Mouse (Mus musculus): ENCODE measurements at regions not wholly inside any gene's neighbourhood (a gene's known extent, or its start where the extent isn't known, plus 50 kb on each side); places are given as distances from the start of the nearest gene placed in this dataset.
"Not testable (repeated sequence)": the region's sequence is repeated elsewhere in the genome, so short reads cannot be mapped to it uniquely, and the experiment has no call there.

DNA sequence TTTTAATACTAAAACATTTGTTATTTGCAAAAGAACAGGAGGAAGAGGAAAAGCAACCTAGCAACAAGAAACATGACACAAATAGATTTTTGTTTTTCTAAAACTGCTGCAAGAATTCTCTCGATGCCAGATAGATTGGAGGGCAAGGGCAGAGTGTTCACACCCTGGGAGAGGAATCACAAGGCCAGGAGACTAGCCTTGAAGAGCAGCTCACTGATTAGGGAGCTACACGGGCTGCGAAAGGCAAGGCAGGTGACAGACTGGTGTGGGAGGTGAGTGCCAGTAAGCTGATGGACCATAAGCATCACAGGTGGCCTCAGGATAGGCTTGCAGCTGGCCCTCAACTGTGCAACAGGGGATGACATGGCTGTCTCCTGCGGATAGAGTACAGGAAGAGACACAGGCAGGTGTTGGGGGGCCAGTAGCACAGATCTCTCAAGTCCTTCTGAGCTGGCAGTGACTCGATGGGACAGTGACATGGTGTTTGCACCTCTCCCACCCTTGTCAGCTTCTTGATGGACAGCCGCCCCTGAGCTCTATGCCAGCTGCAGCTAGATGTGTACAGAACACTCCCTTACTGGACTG is 102.0 kb upstream of the Abca1 start:
- DNase-seq: no peak

DNA sequence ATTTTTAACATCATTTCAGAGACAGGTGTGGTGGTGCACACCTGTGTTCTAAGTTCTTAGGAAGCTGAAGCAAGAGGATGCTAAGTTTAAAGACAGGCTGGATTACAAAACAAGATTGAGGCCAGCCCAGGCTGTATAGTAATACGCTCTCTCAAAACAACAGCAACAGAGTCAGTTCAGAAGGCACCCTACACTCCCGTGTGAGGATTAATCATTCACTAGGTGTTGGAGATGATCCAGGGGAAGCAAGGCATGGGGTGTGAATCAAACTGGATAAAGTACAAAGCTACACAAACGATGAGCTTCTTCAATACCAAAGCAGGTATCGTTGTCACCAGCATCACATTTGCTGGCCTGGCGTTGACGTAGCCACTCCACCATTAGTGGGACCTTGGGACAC is 99.3 kb upstream of the Abca1 start:
- DNase-seq: no peak

DNA sequence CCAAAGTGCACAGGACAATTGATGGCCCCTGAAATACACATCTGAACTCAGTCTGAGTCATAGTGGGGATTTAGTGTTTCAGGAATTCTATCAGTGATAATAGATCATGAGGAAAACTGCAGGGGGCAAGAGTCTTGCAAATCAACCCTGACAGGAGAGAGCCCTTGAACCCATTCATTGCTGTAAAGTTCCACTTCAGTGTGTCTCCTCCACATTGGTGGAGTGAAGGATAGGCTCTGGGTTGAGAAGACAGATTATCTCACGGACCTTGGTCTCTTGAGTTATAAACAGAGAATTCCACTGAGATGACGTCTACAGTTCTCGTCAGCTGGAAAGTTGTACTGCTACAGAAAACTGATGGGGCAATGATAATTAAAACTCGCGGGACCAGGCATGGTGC is 97.3 kb upstream of the Abca1 start:
- DNase-seq: no peak

DNA sequence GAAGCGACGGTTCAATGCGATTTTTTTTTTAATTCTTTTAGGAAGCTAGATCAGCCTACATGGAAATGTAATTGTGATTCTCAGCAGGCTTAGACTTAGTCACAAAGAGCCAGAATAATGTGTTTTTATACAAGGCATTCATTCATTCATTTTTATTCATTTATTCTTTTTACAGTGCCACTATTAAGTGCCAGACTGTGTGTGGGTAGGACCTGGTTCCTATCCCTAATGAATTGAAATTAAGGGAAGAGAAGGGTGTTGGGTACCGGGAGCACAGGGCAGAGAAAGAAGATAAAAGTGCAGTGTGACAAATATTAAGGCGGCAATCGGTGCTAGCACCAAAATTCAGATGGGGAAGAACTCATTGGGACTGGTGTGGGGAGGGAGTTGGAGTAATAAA is 94.8 kb upstream of the Abca1 start:
- DNase-seq: no peak

DNA sequence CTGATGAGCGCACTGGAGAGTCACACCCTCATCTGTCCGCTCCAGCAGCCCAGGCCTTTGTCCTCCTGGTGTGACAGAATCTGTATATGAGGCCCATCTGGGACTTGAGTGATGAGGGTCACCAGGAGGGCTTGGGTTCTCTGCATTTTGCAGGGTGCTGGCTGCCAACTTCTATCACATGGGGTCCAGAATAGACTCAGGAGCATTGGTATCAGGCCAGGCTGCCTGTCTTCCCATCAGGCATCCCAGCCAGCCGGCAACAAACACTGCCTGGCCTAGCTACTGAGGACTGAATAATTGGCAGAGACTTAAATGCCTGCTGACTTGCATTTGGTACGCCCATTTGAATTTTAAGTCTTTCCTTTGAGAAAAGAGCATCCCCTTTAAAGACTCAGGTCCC is 94.0 kb upstream of the Abca1 start:
- DNase-seq: peak; percentile 31 to 32

DNA sequence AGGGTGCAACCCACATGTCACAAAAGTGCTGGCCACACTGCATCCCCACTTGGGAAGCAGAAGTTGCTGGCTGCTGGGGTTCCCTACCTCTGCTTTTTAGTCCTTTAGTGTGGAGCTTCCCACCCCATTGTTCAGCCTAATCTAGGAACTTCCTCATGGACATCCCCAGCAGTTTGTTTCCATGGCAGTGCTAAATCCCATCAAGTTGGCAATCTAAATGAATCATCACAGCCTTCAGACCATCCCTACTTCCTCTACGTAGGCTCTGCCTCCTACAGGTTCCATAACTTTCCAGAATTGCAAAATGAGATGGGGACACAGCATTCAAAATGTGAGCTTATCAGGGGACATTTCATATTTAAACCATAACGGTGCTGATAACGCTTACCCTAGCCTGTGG is 90.6 kb upstream of the Abca1 start:
- no peak for DNase-seq

DNA sequence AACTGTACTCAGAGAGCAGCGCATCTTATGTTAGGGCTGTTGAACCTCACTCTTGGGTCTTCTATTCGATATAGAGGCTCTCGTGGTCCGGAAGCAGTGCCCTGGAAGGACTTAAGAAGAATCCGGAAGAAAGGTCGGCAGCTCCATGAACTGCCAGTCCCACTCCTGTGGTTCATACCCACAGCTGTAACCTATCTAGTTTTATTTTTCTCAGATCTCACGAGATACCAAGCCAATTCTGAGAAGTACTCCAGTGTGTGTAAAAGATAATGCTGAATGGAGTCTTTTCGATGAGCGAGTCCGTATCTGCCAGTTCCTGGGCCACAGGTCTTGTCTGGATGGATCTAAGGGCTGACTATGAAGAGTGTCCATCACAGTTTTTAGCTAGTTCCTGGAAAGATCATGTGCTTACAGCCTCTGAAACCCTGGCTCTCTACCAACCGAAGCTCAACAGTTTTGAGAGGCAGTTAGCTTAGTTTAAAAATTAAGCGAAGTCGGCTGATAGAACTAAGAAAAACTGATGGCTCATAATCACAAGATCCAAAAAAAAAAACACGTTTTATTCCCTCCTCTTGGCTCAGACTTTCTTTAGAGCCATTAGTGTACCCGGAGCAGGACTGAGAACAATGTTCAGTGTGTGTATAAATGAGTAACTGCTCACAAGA is 86.5 kb upstream of the Abca1 start:
- no peak for DNase-seq

DNA sequence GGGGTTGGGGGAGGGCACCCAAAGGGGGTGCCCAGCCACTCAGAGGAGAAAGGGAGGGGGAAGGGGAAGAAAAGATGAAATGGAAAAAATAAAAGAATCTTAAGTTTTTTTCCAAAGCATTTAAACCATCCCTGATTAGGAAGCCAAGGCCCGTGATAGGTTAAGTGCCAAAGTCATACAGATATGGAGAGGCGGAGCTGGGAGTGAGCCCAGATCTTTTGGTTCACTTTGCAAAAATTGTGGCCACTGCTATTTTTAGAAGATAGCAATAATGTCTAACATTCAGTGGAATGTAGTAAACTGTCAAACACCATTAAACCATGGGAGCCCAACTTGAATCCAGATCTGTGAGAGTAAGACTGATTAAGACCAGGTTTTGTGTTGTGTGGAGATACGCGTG is 85.9 kb upstream of the Abca1 start:
- no peak for DNase-seq

DNA sequence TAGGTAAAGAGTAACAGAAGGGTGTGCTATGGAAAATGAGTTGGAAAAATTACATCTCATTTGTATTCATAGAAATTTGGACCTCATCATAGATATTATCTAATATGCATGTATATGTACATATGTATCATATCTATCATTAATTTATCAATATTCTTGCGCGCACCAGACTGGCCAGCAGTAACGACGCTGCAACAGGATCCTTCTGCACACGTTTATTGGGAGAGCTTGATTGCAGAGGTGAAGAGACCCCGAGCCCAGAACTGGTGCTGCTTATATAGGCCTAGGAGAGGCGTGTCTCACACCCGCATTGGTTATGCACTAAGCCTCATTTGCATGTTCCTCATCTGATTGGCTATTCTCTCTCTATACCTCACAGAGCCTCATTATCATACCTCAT is 83.8 kb upstream of the Abca1 start:
- not testable (repeated sequence) for DNase-seq

DNA sequence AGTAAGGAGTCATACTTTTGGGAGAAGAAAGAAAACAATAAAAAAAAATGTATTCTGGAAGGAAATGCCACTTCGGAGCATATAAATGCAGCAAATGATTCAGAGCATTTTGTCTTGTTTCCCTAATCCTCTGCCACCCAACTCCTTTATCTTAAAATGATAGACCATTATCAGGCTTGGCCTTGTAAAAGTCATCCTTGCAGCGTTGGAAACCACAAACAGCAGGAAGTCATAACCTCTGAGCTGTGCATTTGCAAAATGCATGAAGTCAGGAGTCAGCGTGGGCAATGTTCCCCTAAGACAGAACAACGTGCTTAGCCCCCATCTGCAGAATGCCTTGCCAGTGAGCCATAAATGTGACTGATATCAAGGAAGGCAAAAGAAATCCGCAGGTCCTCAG is 80.2 kb upstream of the Abca1 start:
- no peak for DNase-seq

DNA sequence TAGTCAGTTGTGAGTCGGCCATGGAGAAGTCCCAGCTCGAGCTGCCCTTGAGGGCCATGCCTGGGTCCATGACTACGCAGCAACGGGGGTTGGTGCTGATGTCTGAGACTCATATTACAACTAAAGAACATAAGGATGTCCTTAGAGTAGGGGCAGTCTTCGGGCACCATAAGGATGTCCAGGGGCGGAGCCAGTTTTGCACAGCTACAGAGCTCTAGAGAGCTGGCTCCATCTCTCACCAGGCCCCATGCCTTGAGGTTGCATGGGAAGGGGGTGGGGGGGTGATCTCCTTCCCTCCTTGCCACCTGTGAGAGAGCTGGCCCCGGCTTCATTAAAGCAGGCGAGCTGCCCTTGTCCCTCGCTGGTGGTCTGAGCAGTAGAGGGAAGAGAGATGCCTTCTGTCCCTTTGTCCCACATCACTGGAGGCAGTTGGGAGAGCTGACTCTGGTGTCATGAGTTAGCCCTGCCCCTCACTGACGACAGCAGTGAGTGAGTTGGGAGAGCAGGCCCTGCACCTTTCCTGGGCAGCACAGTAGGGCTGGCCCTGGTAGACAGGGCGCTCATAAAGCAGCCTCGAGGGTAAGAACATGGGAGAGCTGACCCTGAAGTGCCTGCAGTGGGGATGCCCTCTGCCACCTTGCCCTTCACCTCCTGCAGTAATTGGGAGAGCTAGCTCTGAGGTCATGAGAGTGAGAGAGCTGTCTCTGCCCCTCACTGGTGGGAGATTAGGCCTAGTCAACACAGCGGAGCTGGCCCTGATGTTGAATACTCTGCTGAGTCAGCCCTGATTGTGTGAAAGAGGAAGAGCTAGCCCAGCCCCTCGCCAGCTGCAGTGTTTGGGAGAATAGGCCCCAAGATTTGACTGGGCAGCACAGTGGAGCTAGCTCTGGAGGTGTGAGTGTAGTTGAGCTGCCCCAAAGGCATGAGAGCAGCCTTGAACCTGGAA is 78.9 kb upstream of the Abca1 start:
- no peak for DNase-seq

DNA sequence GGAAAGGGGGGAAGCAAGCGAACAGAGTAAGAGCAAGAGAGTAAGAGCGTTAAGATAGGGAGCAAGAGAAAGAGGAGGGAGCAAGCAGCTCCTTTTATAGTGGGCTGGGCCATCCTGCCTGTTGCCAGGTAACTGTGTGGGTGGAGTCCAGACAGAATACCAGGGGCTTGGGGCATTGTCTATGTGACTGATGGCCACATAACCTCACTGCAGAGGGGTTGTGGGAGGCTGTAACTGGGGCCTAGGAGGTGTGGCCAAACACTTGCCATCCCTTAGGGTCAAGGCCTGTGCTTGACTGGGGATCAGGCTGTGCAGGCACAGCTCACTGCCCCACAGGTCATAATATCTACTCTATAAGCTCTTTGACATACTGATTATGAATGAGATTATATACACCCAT is 76.2 kb upstream of the Abca1 start:
- DNase-seq: no peak

DNA sequence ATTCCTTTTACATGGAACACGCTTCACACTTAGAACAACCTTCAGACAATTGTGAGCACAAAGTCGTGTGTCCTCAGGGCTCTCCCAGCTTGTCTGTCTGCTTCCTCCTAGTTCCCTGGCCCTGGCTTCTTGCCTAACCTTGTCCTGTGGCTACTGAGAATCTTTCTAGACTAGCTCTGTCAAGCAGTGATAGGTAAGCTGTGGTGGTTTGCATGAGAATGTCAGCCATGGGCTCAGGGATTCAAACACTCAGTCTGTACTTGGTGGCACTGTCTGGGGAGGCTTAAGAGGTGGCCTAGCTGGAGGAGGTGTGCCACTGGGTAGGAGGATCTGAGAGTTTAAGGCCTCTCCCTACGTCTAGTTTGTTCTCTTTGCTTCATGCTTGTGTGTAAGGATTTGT is 72.7 kb upstream of the Abca1 start:
- DNase-seq: no peak

DNA sequence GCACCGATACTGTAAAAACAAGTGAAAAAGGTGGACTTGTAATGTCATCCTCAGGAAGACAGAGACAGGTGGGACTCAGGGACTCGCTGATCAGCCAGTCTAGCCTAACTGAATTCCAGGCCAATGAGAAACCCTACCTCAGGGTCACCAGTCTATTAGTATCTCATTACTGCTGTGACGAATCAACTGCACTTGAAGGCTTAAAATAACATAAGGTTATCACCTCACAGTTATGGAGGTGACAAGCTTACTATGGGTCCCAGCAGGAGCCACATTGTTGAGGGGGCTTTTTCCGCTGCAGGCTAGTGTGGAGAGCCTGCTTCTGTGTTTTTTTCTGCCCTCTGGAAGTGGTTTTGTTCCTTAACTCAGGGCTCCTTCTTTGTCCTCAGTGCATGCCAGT is 72.2 kb upstream of the Abca1 start:
- no peak for DNase-seq

DNA sequence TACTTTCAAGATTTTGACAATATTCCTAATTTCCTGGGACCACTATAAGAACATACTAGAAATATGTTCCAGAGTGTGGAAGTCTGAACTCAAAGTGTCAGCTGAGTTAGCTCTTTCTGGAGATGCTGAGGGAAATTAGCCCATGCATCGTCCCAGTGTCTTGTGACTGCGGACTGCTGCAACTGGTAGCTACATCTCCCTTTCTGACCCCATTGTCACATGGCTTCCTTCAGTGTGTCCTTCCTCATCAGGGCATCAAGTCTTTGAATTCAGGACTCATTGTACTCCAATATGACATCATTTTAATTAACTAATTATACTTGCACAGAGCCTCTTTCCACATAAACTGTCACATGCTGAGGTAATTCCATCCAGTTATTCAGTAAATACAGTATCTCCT is 71.4 kb upstream of the Abca1 start:
- no peak for DNase-seq

DNA sequence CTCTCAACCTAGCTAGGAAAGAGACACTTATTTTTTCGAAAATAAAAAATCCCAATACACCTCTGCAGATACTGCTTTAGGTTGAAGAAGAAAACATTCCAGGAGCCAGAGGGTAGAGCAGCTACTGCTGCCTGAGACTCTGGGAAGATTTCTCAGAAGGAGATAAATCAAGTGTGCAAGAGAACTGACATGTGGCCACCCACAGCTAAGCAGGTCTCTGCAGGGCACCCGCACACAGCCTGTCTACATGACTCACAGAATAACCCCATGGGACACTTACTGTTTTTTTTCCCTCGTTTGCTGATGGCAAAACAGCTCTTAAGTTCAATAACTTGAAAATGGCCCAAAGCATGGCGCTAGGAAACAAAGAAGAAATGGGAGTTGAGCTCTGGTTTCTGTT is 68.7 kb upstream of the Abca1 start:
- no peak for DNase-seq

DNA sequence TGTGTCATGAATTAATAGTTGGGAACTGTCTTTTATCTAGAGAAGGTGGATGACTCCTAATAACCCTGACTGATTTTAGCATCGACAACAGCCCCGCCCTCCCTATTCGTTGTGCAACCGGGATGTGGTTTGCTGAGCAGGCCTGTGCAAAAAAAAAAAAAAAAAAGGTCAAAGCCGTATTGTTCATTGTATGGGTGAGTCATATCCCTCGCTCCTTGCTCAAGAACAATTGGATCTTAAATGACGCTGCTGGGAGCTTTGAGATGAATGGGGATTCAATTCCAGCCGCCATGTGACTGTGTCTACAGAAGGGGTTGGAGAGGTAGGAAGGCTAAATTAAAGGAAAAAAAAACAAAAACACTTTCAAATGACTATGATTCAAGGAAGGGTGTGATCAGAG is 68.1 kb upstream of the Abca1 start:
- DNase-seq: no peak

DNA sequence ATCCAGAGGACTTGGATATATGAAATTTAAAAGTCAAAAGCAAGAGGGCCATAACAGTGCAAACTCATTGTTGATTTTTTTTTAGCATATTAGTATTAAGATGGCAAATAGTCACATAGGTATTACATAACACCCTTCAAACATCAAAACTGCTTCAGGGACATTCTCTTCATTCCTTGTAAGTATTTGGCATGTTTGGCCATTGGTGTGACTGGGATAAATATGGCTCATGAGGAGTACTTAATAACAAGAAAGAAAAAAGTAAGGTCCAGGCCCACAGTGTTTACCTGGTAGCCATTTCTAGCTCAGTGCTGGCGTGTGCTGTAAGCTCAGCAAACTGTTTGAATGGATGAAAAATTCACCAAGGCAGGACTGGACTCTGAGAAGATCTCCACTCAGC is 67.4 kb upstream of the Abca1 start:
- DNase-seq: no peak

DNA sequence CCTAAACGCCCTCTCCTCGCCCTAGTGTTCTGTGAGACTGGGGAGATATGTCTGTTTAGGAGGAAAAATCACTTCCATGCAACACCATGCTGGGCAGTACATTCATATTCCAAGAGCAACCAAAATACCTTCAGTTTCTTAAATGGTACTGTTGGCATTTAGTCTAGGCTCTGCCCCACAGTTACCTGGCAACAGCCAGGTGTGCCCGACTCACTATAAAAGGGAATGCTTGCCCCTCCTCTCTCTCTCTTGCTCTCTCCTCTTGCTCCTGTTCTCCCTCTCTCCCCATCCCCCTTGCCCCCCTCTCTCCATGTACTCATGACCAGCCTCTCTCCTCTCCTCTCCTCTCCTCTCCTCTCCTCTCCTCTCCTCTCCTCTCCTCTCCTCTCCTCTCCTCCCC is 66.7 kb upstream of the Abca1 start:
- no peak for DNase-seq

DNA sequence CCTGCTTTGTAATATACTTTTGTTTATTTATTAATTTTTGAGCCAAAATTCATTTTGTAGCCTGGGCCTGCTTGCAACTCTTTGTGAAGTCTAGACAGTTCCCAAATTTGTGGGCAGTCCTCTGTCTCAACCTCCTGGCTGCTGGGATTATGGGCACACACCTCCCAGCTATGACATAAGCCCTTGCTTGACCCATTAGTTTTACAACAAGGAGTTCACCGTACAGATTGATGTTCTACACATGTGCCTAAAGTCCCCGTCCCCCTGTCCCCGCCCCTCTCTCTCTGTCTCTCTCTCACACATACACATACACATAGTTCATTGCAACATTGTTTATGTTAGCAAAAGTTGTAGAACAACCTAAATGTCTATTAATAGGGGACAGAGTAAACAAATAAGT is 63.7 kb upstream of the Abca1 start:
- DNase-seq: no peak

DNA sequence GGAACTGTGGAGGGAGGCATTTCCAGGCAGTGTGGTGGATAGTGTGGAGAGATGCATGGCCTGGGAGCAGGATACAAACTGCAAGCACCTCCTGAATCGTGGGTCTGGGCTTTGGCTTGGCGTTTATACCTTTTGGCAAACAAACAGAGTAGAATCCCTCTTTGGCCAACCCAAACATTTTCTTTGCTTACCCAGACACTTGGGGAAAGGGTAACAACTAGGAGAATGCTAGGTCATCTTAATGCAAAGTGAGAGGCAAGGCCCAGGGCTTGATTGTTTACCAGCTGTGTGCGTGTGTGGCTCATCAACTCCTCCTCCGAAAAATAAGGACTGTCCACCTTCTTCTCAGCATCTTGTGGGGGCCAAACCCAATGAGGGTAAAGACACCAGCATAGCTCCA is 61.1 kb upstream of the Abca1 start:
- DNase-seq: no peak

DNA sequence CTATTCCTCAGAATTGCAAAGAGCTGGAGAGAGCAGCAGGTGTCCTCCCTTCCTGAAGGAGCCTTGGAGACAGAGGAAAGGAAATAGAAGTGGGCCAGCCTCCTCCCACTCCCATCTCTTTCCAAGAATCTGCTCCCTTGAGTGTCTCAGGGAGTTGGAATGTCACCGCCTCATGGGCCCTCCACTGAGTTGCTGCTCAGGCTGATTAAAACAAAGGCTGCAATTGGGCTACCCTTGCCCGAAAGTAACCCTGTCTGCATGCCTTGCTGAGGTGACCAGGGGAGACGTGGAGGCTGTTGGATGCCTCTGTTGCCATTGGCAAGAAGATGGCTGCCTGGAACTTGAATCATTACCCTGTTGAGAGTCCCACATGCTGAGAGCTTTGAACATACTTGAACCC is 59.7 kb upstream of the Abca1 start:
- DNase-seq: no peak

DNA sequence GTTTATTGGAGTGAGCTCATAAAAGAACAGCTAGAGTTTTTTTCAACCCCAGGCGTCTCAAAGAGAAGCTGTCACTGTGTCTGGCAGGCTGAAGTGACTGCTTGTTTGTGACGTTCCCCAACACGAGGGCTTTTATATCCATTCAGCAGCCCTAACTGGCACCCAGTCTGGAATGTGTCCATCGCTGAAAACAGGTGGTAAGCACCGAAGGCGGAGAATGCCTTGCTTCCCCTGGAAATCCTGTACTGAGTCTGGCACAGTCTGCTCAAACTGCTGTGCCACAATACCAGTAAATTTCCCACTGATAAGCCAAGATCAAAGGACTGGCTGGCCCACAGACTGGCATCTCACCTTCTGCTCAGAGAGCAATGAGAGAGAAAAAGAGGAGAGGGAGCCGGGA is 59.1 kb upstream of the Abca1 start:
- DNase-seq: peak in 1 of 2 experiments; percentile 19

DNA sequence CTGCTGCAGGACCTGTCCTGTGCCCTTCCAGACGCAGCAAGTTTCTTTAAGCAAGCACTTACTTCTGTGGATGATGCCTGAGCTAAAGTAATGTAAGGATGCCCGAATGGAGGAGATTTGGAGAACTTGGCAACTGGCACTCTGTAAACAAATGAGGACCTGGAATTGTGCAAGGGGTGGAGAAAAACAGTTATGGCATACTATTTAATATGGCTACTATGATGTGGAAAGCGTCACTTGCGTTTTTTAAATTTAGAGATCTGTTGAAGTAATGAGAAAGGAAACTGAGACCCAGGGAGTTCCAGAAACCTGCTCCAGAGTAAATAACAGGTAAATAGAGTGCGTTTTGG is 58.6 kb upstream of the Abca1 start:
- DNase-seq: no peak
